Mouse (Mus musculus): ENCODE results near the gene Tox2. TPM values are rescaled to one million over a fixed set of nuclear protein-coding genes. Genes with fewer than 3 reads are reported as not detected.
A peak's percentile ranks its signal among the peaks of the same experiment; 100 is the strongest.

Gene Tox2
- polyA plus RNA-seq, 2 experiments from 2014 or later, result 4.7 to 11.8 TPM

DNA sequence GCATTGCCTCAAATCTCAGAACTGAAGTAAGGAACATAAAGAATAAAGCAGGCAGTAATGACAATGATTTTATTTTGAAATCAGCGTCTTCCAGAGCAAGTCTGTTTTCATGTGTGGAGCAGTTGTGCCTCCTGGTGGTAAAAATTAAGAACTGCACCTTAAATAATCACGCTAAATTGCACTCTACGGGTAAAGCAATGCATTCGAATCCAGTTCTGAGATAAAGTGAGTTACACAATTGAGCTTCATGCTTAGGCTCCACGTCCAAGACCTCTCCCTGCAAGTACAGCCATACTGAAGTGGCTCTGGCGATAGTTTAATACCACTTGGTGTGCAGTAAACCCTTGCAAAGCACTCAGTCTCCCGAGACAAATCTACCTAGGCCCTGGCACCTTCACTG is 127.8 kb downstream of the Tox2 start:
- peak; percentile 63 for ATAC-seq

- no peak for ATAC-seq
Observed at GRCm38 (mm10) chr2:163331423-163331822, 128.5 kb downstream of the Tox2 start.

- ATAC-seq, result no peak
Observed at GRCm38 (mm10) chr2:163332368-163333055, 129.6 kb downstream of the Tox2 start.

GRCm38 (mm10) chr2:163340263-163340662 is 137.3 kb downstream of the Tox2 start:
- ATAC-seq, result no peak

- ATAC-seq, result no peak
Observed at GRCm38 (mm10) chr2:163343671-163344070, 140.7 kb downstream of the Tox2 start.

DNA sequence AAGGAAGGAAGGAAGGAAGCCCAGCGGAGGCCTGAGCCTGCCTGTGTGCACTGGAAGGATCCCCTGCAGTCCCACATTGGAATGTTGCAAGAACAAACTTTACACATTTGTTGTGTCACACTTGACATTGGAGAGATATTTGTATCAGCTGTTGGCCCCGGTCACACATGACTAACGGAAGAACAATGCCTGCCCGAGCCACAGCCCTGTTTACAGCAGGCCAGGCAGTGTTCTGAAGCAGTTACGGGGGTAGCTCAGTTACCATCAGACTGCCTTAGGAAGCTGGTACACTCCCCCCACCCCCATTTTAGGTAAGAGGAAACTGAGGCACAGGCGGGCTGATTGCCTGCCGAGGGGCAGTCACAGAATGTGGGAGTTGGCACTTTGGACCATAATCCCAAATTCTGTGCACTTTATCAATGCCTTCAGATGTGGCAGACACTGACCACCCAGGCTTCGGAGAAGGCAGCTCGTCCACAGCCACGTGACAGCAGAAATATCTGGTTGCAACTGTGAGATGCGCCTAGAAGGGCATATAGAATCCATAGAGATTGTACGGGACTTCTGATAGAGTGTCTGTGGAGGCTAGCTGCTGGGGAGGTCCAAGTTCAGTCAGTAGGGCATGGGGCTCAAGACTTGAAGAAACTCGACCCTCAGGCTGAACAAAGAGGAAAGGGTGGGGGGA is 142.2 kb downstream of the Tox2 start:
- no peak for ATAC-seq

DNA sequence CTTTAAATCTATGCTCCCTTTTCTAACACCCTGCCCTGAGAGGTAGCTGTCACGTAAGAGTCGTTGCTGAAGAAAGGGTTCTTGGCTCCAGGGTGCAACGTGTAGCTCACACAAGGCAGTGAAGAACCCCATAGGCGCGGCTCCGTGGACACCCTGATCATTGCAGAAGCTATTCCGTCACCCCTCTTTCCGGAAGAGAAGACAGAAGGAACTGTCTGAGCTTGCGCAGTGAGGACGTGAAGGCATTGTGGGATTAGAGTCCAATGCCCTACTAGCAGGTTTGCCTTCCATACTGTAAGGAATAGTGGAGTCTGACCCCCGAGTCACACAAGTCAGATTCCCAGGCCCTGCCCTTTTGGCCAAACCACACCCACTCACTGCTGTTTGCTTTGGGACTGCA is 143.6 kb downstream of the Tox2 start:
- no peak for ATAC-seq

DNA sequence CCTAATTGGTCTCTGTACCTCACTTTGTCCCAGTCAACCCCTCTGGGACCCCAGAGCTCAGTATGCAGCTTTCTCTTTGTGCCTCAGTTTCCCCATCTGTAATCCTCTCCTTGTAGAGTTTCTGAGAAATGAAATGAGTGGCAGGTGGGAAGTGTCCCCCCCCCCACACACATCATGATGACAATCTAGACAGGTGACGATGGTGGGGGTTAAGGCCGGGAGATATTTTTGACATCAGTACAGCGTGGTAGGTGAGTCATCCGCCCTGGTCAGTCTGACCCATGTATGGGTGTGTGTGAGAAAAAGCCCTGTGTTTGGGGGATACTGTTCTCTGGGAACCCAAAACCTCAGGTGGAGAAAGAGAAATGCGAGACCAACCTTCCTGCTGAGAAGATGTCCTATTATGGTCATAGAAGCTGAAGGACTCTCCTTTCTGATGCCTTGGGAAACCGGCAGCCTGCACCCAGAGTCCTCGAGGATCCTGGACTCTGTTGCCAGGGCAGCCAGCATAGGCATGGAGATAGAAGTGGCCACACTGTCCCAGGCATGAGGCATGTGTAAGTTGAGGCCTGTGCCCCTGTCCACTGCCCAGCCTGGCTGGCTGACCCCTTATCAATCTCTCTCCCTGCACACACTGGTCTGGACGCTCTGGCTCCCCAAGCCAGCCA is 144.7 kb downstream of the Tox2 start:
- no peak for ATAC-seq

GRCm38 (mm10) chr2:163348677-163349076 is 145.8 kb downstream of the Tox2 start:
- ATAC-seq, result no peak

GRCm38 (mm10) chr2:163349411-163349810 is 146.5 kb downstream of the Tox2 start:
- ATAC-seq, result no peak

- no peak for ATAC-seq
Observed at GRCm38 (mm10) chr2:163350443-163350842, 147.5 kb downstream of the Tox2 start.

GRCm38 (mm10) chr2:163353731-163354130 is 150.8 kb downstream of the Tox2 start:
- ATAC-seq, result no peak

GRCm38 (mm10) chr2:163355666-163356065 is 152.7 kb downstream of the Tox2 start:
- no peak for ATAC-seq

- ATAC-seq, result no peak
Observed at GRCm38 (mm10) chr2:163356113-163356840, 153.4 kb downstream of the Tox2 start.

- no peak for ATAC-seq
Observed at GRCm38 (mm10) chr2:163358662-163359061, 155.7 kb downstream of the Tox2 start.

DNA sequence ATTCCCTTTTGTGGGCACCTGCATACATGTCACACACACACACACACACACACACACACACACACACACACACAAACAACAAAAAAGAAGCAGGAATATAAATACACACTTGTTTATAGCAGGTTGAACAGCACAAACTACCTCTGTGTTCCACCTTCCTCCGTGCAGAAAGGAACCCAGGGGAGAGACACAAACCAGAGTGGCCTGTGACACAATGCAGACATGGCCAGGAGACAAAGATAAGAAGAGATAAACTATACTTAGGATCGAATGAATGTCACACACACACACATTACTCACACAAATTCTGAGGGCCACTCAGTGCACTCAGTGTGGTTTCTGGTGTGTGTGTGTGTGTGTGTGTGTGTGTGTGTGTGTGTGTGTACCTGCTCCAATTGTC is 156.3 kb downstream of the Tox2 start:
- ATAC-seq, result no peak

DNA sequence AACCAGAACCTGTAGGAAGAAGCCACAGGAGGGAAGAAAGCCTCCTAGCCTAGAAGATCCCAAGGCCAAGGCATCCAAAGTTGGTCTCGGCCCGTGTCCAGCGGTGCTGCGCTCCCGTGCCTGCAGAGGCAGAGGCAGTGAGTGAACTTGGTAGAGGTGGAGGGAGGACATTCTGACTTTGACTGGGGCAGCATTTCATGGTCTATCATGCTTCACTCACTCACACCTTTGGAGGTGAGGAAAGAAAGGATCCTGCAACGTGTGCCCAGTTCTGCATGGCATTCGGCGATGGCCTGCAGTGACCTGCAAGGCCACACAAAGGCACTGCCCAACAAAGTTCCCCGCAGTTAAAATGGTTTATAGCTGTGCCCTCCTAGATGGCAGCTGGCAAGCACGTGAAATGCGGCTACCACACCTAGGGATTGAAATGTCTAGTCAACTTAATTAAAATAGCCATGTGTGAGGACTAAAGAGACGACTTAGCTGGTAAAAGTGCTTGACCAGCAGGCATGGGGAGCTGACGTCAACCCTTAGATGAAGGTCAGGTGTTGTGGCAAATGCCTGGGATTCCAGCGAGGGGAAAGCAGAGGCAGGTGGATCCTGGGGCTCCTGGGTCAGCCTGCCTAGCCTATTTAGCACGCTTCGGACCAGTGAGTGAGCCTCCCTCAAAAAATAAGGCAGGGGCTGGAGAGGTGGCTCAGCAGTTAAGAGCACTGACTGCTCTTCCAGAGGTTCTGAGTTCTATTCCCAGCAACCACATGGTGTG is 158.1 kb downstream of the Tox2 start:
- no peak for ATAC-seq

- no peak for ATAC-seq
Observed at GRCm38 (mm10) chr2:163362940-163363921, 160.3 kb downstream of the Tox2 start.

- ATAC-seq, result no peak
Observed at GRCm38 (mm10) chr2:163364785-163365541, 162.0 kb downstream of the Tox2 start.

DNA sequence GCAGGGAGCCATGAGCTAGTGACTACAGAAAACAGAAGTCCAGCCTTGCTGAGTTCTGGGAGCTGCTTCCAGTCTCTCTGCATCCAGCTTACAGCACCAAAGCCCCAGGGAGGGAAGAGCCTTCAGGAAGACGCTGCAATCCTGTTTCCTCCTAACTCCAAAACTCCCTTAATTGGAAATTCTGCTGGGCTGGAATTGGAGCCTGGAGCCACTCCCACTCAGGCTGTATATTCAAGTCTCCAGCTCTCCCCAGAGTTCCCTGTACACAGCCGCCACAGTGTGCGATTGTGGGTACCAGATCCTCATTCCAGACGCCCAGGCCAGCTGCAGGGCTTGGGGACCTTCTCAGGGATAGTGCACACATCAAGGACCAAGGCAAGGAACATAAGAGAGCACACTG is 167.2 kb downstream of the Tox2 start:
- no peak for ATAC-seq
